Mouse (Mus musculus) lung, embryonic 16.5 days (tissue): ENCODE measurements around the gene Hmgxb4. TPM values are rescaled to one million over a fixed set of nuclear protein-coding genes. Genes with fewer than 3 reads are reported as not detected.

ENCODE experiments used
- ATAC-seq: fragments of 200-750 bp; cut with Nextera tagmentation; 2 replicates; pipeline ENCODE4 v1.8.0; 2017; ENCODE audit warnings: low read depth, mild to moderate bottlenecking, moderate library complexity
- H3K27ac ChIP-seq: fragments of 300-500 bp; sonication (generic); 2 replicates; pipeline ENCODE4 v1.5.1; 2014; ENCODE audit warnings: mild to moderate bottlenecking, control low read depth, low read length
- H3K27me3 ChIP-seq: fragments of 300-500 bp; sonication (generic); 2 replicates; pipeline ENCODE4 v1.6.1; 2014; ENCODE audit warnings: low read depth, low read length, mixed read lengths; ENCODE audit not compliant: control insufficient read depth, insufficient read depth
- H3K36me3 ChIP-seq: fragments of 300-500 bp; sonication (generic); 2 replicates; pipeline ENCODE4 v1.6.1; 2014; ENCODE audit warnings: low read length; ENCODE audit not compliant: control insufficient read depth, insufficient read depth
- H3K4me1 ChIP-seq: fragments of 300-500 bp; sonication (generic); replicated peaks from 2 replicates; pipeline ENCODE4 v1.6.1; 2014; ENCODE audit warnings: low read length, mixed read lengths; ENCODE audit not compliant: control insufficient read depth, insufficient read depth
- H3K4me2 ChIP-seq: fragments of 300-500 bp; sonication (generic); 2 replicates; pipeline ENCODE4 v1.6.1; 2014; ENCODE audit warnings: low read depth, low read length, control low read depth
- H3K4me3 ChIP-seq: fragments of 300-500 bp; sonication (generic); 2 replicates; pipeline ENCODE4 v1.5.1; 2014; ENCODE audit warnings: mild to moderate bottlenecking, low read length, control low read depth
- H3K9ac ChIP-seq: fragments of 300-500 bp; sonication (generic); 2 replicates; pipeline ENCODE4 v1.6.1; 2014; ENCODE audit warnings: low read length, control low read depth
- H3K9me3 ChIP-seq: fragments of 300-500 bp; sonication (generic); 2 replicates; pipeline ENCODE4 v1.6.1; 2016; ENCODE audit warnings: low read length; ENCODE audit not compliant: control insufficient read depth
- WGBS: fragments of 180-500 bp; shearing (Covaris S2); extraction: QIAGEN DNeasy Blood & Tissue Kit; methylation state at CpG from one replicate; pipeline ENCODE4 v1.1.7; 2014; 5-methylcytosine and 5-hydroxymethylcytosine counted together
- polyA plus RNA-seq: library from polyadenylated mRNA; unstranded; fragments of >200 nt; fragmentation: Nextera tagmentation; extraction: Ambion mirVana; gene quantifications from 2 replicates; pipeline ENCODE4 v1.2.1, GENCODE M21; 2015

Gene Hmgxb4
- polyA plus RNA-seq, 1 experiment from 2014 or later = 35.6 TPM

DNA sequence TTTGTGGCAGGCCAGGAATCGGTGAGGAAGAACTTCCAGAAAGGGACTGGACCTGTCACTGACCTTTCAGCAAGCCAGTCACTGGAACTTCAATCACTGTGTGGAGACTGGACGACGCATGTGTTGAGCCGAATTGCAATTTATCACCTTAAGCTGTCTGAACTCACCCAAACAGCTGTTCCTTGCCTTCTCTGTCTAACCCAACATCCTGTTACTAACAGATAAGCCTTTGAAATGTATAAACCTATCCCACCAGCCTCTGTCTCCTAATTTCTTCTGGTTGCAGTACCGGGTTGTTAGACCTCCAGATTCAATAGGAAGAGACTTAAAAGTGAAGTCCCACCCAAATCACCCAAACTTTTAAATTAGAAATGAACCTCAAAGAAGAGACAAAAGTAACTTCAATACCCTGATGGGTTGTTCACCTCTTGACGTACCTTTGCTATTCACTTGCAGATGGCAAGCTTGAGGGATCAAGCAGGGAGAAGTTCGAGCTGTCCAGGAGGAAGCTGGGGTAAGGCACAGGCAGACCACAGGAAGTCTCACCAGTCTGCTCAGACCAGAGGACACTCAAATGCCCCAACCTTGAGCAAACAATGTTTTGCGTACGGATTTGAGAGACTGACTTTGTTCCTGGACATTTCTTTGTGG is 13.0 kb upstream of the Hmgxb4 start:
- H3K9ac ChIP-seq = no peak overlapping the region
- no peaks in the 10 kb centered on the region for H3K27me3 ChIP-seq
- WGBS = 31% methylated on average over 9 of the region's 9 CpGs
- H3K36me3 ChIP-seq = no peaks in the 10 kb centered on the region
- no peak overlapping the region for H3K4me3 ChIP-seq
- no peaks in the 10 kb centered on the region for H3K4me1 ChIP-seq
- no peaks in the 10 kb centered on the region for H3K9me3 ChIP-seq
- no peak for ATAC-seq
- no peak overlapping the region for H3K4me2 ChIP-seq
- no peak overlapping the region for H3K27ac ChIP-seq

DNA sequence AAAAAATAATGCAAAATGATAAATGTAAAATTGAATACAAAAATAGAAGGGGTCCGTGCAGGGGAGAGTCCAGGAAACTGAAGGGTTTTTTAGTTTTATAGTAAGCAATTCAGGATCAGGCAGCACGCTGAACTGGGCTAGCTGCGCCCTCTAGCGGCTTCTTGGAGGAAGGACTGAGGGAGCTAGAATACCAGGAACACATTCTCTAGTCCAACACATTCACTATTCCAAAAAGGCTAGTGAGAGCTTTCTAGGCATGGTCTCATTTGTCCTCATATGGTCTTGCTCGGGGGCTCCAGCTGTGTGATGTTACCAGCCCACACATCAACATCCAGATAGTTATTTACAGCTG is 12.5 kb upstream of the Hmgxb4 start:
- Histone ChIP-seq H3K9ac (no peak overlapping the region), H3K27ac (no peak overlapping the region), H3K27me3 (no peaks in the 10 kb centered on the region), H3K4me2 (no peak overlapping the region), H3K4me1 (no peaks in the 10 kb centered on the region), H3K36me3 (no peaks in the 10 kb centered on the region), H3K9me3 (no peaks in the 10 kb centered on the region), H3K4me3 (no peak overlapping the region)
- ATAC-seq = no peak; the same call in 1 of the 2 replicates
- WGBS = under 1% methylated on average over 5 of the region's 5 CpGs

DNA sequence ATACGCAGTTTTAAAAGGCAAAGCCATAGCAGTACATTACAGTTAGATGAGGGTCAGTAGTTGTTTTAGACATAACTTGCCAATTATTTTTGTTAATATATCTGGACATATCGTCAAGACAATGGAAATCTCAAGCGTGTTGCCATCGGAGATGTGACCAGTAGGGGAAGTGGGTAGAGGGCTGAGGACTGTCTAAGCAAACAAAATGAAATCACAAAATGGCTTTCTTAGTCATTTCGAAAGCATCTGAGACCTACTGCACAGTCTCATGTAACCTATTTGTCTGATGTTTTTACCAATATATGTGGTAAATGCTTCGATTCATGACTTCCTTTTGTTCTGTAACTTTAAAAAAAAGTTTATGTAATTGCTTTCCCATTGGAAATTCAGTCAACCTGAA is 11.3 kb upstream of the Hmgxb4 start:
- no peak for ATAC-seq
- Histone ChIP-seq H3K4me2 (no peak overlapping the region), H3K27me3 (no peaks in the 10 kb centered on the region), H3K4me1 (no peaks in the 10 kb centered on the region), H3K9me3 (no peaks in the 10 kb centered on the region), H3K9ac (no peak overlapping the region), H3K27ac (no peak overlapping the region), H3K36me3 (no peaks in the 10 kb centered on the region), H3K4me3 (no peak overlapping the region)
- 83% methylated on average over 6 of the region's 6 CpGs for WGBS

DNA sequence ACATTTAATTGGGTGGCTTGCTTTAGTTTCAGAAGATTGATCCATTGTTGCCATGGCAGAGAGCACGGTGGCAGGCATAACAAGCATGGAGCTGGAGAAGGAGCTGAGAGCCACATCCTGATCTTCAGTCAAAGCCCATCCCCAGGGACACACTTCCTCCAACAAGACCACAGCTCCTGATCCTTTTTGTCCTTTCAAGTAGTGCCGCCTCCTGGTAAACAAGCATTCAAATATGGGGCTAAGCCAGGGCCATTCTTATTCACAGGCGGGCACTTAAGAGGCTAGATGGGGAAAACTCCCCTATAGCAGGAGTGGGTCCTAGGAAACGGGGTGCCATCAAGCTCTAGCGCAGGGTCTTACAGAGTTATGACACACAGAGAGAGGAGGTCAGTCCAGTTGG is 5.7 kb upstream of the Hmgxb4 start:
- no peaks in the 10 kb centered on the region for H3K27me3 ChIP-seq
- ATAC-seq = no peak
- no peak overlapping the region for H3K4me3 ChIP-seq
- no peaks in the 10 kb centered on the region for H3K36me3 ChIP-seq
- H3K4me2 ChIP-seq = no peak overlapping the region
- H3K9ac ChIP-seq = no peak overlapping the region
- H3K27ac ChIP-seq = no peak overlapping the region
- H3K9me3 ChIP-seq = no peaks in the 10 kb centered on the region
- WGBS = 79% methylated on average over 5 of the region's 5 CpGs
- 0 out of 2 replicates have a peak, but pooled peaks cover 2% of the 10 kb centered on the region for H3K4me1 ChIP-seq

DNA sequence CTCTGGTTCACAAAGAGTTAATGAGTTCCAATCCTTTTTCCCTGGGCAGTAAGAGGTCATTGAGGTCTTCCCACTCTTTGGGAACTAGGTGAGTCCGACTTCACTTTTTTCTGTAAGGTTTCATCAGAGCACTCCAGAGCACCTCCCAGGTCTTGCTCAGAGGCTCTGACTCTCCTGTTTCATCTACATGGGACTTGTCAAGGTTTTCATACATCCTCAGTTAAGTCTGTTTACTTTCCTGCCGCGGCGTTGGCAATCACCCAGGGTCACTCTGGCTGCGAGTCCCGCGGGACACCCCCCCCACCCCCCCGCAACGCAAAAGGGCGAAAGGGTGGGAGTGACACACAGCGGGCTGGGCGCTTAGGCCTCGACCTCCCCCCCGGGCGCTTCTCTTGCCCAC is 3.1 kb upstream of the Hmgxb4 start:
- no peak for ATAC-seq
- 13% methylated on average over 15 of the region's 15 CpGs for WGBS
- H3K4me2 ChIP-seq = peak overlapping the region; percentile 57
- no peaks in the 10 kb centered on the region for H3K9me3 ChIP-seq
- H3K4me3 ChIP-seq = peak overlapping the region; percentile 29
- H3K36me3 ChIP-seq = no peaks in the 10 kb centered on the region
- H3K27ac ChIP-seq = no peak overlapping the region
- no peak overlapping the region for H3K9ac ChIP-seq
- H3K27me3 ChIP-seq = no peaks in the 10 kb centered on the region
- H3K4me1 ChIP-seq = peaks cover 11% of the 10 kb centered on the region

DNA sequence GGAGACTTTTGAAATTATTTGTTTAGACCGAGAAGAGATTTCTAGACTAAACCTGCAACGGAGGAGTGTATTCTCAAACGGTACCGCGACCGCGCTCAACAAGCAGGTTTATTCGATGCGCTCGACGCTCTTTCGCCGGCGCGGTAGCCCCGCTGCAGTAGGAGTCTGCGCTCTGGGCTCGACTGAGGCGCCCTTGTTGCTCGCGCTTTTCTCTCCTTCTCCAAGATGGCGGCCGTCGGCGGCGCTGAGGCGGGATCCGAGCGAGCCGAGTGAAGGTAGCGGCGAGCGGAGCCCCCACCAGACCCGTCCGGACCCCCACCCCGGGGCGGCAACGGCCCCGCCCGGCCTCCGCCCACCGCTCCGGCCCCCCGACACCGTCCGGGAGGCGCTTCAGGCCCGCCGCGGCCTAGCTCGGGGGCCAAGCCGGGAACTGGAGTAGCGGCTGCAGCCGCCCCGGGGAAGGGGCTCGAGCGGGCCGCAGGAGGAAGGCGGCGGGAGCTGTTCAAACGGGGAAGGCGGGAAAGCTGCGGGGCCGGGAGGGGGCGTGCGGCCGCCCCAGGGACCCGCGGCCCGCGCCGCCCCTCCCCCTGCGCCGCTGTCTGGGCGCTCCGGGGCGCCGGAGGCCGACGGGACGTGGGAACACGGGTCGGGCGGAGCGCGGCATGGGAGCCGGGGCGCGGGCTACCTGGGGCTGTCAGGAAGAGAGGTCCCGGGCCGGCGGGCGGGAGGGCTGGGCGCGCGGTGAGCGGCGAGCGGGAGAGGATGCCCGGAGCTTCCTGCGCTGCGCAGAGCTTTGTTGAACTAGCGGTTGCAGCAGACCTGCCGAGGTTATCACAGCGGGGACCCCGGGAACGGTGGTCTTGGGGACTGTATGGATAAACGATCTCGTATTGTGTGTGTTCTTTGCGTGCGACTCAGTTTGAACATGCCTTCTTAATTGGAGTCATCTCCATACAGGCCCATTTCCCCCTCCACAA is 607 bp downstream of the Hmgxb4 start:
- H3K9me3 ChIP-seq = no peaks in the 10 kb centered on the region
- ATAC-seq = peak; percentile 95
- under 1% methylated on average over 89 of the region's 111 CpGs for WGBS
- H3K4me1 ChIP-seq = peaks cover 11% of the 10 kb centered on the region
- peak overlapping the region; percentile 95 for H3K27ac ChIP-seq
- peak overlapping the region; percentile 72 for H3K4me2 ChIP-seq
- H3K27me3 ChIP-seq = no peaks in the 10 kb centered on the region
- H3K36me3 ChIP-seq = peaks cover under 1% of the 10 kb centered on the region; the same call in 1 of the 2 replicates
- peak overlapping the region; percentile 81 for H3K4me3 ChIP-seq
- H3K9ac ChIP-seq = peak overlapping the region; percentile 100

DNA sequence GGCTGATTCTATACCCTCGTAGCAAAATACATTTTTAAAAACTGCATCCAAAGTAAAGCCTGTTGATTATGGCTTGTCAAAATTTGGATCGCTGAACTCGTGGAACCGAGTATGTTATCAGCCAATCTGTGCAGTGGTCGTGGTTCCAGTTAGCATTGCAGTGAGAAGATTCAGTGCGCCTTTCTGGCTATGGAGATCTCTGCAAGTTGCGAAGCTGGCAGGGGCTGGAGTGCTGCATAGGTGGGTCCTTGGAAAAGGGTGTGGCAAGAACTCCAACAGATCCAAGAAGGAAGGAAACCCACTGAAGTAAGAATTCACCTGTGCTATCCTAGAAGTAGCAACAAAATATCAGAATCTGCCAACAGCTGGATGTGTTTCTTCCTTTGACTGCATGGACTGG is 1.4 kb downstream of the Hmgxb4 start:
- ATAC-seq = no peak
- H3K9me3 ChIP-seq = no peaks in the 10 kb centered on the region
- peak overlapping the region; percentile 100 for H3K9ac ChIP-seq
- WGBS = 2% methylated on average over 7 of the region's 7 CpGs
- peaks cover 7% of the 10 kb centered on the region for H3K36me3 ChIP-seq
- peaks cover 11% of the 10 kb centered on the region for H3K4me1 ChIP-seq
- H3K4me3 ChIP-seq = peak overlapping the region; percentile 81
- peak overlapping the region; percentile 72 for H3K4me2 ChIP-seq
- peak overlapping the region; percentile 95 for H3K27ac ChIP-seq
- no peaks in the 10 kb centered on the region for H3K27me3 ChIP-seq

DNA sequence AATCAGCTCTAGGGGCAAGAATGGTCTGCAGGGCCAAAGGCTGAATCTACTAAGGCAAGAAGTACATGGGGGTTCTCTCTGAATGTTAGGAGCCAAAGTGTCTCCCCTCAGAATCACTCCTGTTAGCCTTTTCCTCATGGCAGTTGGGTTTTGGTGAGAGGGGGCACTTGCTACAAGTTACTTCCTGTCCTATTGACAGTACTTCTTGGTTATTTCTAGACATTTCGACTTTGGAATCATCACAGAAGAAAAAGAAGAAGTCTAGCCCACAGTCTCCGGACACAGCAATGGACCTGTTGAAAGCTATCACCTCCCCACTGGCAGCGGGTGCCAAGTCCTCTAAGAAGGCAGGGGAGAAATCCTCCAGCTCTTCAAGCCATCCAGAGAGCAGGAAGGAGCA is 7.3 kb downstream of the Hmgxb4 start:
- WGBS = 87% methylated on average over 3 of the region's 3 CpGs
- H3K36me3 ChIP-seq = peaks cover 38% of the 10 kb centered on the region
- H3K4me2 ChIP-seq = no peak overlapping the region

DNA sequence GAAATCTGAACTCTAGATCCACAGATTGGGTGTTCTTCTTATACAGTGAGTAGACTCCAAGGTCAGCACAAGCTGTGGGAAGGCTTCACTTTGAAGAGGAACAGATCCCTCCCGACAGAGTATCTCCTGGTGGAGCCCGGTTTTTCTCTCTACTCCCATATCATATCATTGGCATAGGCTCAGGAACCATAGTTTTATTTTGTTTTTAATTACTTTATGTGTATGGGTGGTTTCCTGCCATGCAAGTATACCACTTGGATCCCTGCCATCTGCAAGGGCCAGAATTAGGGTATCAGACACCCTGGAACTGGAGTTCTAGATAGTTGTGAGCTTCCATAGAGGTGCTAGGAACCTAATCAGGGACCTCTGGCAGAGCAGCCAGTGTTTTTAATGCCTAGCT is 15.7 kb downstream of the Hmgxb4 start:
- no peak overlapping the region for H3K4me3 ChIP-seq
- H3K27ac ChIP-seq = no peak overlapping the region
- H3K4me1 ChIP-seq = no peaks in the 10 kb centered on the region
- no peak overlapping the region for H3K9ac ChIP-seq
- no peak overlapping the region for H3K4me2 ChIP-seq
- WGBS = 94% methylated on average over 2 of the region's 2 CpGs
- H3K27me3 ChIP-seq = no peaks in the 10 kb centered on the region
- H3K9me3 ChIP-seq = no peaks in the 10 kb centered on the region
- peaks cover 24% of the 10 kb centered on the region for H3K36me3 ChIP-seq
- no peak for ATAC-seq

More for the DNA sequence above, 7.3 kb downstream of the Hmgxb4 start:
- no peaks in the 10 kb centered on the region for H3K9me3 ChIP-seq
- H3K4me3 ChIP-seq = no peak overlapping the region
- no peak overlapping the region for H3K9ac ChIP-seq
- no peaks in the 10 kb centered on the region for H3K4me1 ChIP-seq
- H3K27me3 ChIP-seq = no peaks in the 10 kb centered on the region
- no peak for ATAC-seq
- H3K27ac ChIP-seq = no peak overlapping the region
